In genomic region chr11:117828888-117829604, GRCm38 (mm10) we compare ENCODE assay signal across 8 mouse cellular contexts. TPM values are rescaled to one million over a fixed set of nuclear protein-coding genes. Genes with fewer than 3 reads are reported as not detected.
DNase-seq lines count a peak whose midpoint lies in the region; ATAC-seq lines count a peak whose summit lies in the region.

No protein-coding gene starts in this region.

- no peak overlapping the region for H3K4me2 ChIP-seq in forebrain, embryonic 13.5 days
- H3K4me2 ChIP-seq in forebrain, embryonic 15.5 days (replicated peaks), result no peak overlapping the region
- H3K4me2 ChIP-seq in kidney, embryonic 15.5 days, result no peak overlapping the region

- ATAC-seq in forebrain, embryonic 13.5 days, result no peak
- no peak for ATAC-seq in forebrain, embryonic 15.5 days (replicated peaks)
- no peak for ATAC-seq in kidney, embryonic 15.5 days (replicated peaks; ENCODE audit: low FRiP score)
- peak; percentile 60 for ATAC-seq in megakaryocyte-erythroid progenitor cell, adult 5-6 weeks (replicated peaks; ENCODE audit: low FRiP score, low TSS enrichment, poor library complexity, severe bottlenecking)

- WGBS in forebrain, embryonic 13.5 days, result 57% methylated on average over 9 of the region's 9 CpGs
- WGBS in forebrain, embryonic 15.5 days, result 60% methylated on average over 9 of the region's 9 CpGs
- 54% methylated on average over 9 of the region's 9 CpGs for WGBS in kidney, embryonic 15.5 days

- H3K27me3 ChIP-seq in forebrain, embryonic 13.5 days, result no peaks in the 10 kb centered on the region
- no peaks in the 10 kb centered on the region for H3K27me3 ChIP-seq in forebrain, embryonic 15.5 days
- H3K27me3 ChIP-seq in kidney, embryonic 15.5 days, result no peaks in the 10 kb centered on the region

- H3K9me3 ChIP-seq in forebrain, embryonic 13.5 days (replicated peaks), result no peaks in the 10 kb centered on the region
- H3K9me3 ChIP-seq in forebrain, embryonic 15.5 days, result no peaks in the 10 kb centered on the region
- no peaks in the 10 kb centered on the region for H3K9me3 ChIP-seq in kidney, embryonic 15.5 days (replicated peaks)

- peak; percentile 51 for DNase-seq in Muller cell, postnatal 12 days (ENCODE audit: inconsistent ontology term)
- DNase-seq in heart, adult 9 months (ENCODE audit: low spot score in 2 of 2), result peak; percentile 72 to 73
- DNase-seq in layer of hippocampus, postnatal 10 days (ENCODE audit: low spot score in 2 of 2), result no peak
- no peak for DNase-seq in embryo, embryonic 9.5 days (ENCODE audit: extremely low spot score)

- H3K4me1 ChIP-seq in forebrain, embryonic 13.5 days, result peaks cover 62% of the 10 kb centered on the region
- H3K4me1 ChIP-seq in forebrain, embryonic 15.5 days, result peaks cover 55% of the 10 kb centered on the region
- H3K4me1 ChIP-seq in kidney, embryonic 15.5 days, result peaks cover 77% of the 10 kb centered on the region

- H3K27ac ChIP-seq in forebrain, embryonic 13.5 days, result peak overlapping the region; percentile 41
- no peak overlapping the region; the same call in 1 of the 2 replicates for H3K27ac ChIP-seq in forebrain, embryonic 15.5 days (replicated peaks)
- H3K27ac ChIP-seq in kidney, embryonic 15.5 days, result peak overlapping the region; percentile 79

- no peak overlapping the region for H3K4me3 ChIP-seq in forebrain, embryonic 13.5 days
- no peak overlapping the region for H3K4me3 ChIP-seq in forebrain, embryonic 15.5 days
- H3K4me3 ChIP-seq in kidney, embryonic 15.5 days (replicated peaks), result no peak overlapping the region

- H3K36me3 ChIP-seq in forebrain, embryonic 13.5 days (ENCODE audit: poor library complexity, severe bottlenecking), result no peaks in the 10 kb centered on the region
- H3K36me3 ChIP-seq in forebrain, embryonic 15.5 days, result no peaks in the 10 kb centered on the region
- no peaks in the 10 kb centered on the region for H3K36me3 ChIP-seq in kidney, embryonic 15.5 days

- H3K9ac ChIP-seq in forebrain, embryonic 13.5 days, result 0 out of 2 replicates have a peak overlapping the region, but pooled peaks have one; percentile 3
- no peak overlapping the region for H3K9ac ChIP-seq in forebrain, embryonic 15.5 days (replicated peaks)
- no peak overlapping the region for H3K9ac ChIP-seq in kidney, embryonic 15.5 days

RNA-seq across cellular contexts. Expression of gene Tk1, which starts 3.2 kb away (rescaled TPM):
- polyA plus RNA-seq in forebrain, embryonic 13.5 days (2015; fragmentation: Nextera tagmentation; extraction: Ambion mirVana), result 103 and 104 TPM in 2 replicates
- 45.9 and 52.1 TPM in 2 replicates for polyA plus RNA-seq in forebrain, embryonic 15.5 days (2015; fragmentation: Nextera tagmentation; extraction: Ambion mirVana)
- 127 and 128 TPM in 2 replicates for polyA plus RNA-seq in kidney, embryonic 15.5 days (2015; fragmentation: Nextera tagmentation; extraction: Ambion mirVana)
- total RNA-seq in megakaryocyte-erythroid progenitor cell, adult 5-6 weeks (2014; fragmentation: Nextera tagmentation), result 191 and 266 TPM in 2 replicates
- total RNA-seq in megakaryocyte-erythroid progenitor cell, adult 5-6 weeks (2017), result 46.7 and 52.5 TPM in 2 replicates
- 1 to 10 TPM; 5.4 TPM for total RNA-seq in layer of hippocampus, postnatal 10 days (2021)

RNA-seq across cellular contexts. Expression of gene Afmid, which starts 3.3 kb away (rescaled TPM):
- 7.4 and 7.5 TPM in 2 replicates for polyA plus RNA-seq in forebrain, embryonic 13.5 days (2015; fragmentation: Nextera tagmentation; extraction: Ambion mirVana)
- 5.3 and 6.4 TPM in 2 replicates for polyA plus RNA-seq in forebrain, embryonic 15.5 days (2015; fragmentation: Nextera tagmentation; extraction: Ambion mirVana)
- polyA plus RNA-seq in kidney, embryonic 15.5 days (2015; fragmentation: Nextera tagmentation; extraction: Ambion mirVana), result 3.9 and 6.7 TPM in 2 replicates
- 7.2 and 9.4 TPM in 2 replicates for total RNA-seq in megakaryocyte-erythroid progenitor cell, adult 5-6 weeks (2014; fragmentation: Nextera tagmentation)
- 0.70 and 1.0 TPM in 2 replicates for total RNA-seq in megakaryocyte-erythroid progenitor cell, adult 5-6 weeks (2017)
- total RNA-seq in layer of hippocampus, postnatal 10 days (2021), result 1 to 10 TPM; 5.6 to 7.3 TPM

RNA-seq across cellular contexts. Expression of gene Gm20708, which starts 19.6 kb away (rescaled TPM):
- polyA plus RNA-seq in forebrain, embryonic 13.5 days (2015; fragmentation: Nextera tagmentation; extraction: Ambion mirVana), result 0.36 and 0.49 TPM in 2 replicates
- 0.72 and 0.79 TPM in 2 replicates for polyA plus RNA-seq in forebrain, embryonic 15.5 days (2015; fragmentation: Nextera tagmentation; extraction: Ambion mirVana)
- 0.54 and 0.91 TPM in 2 replicates for polyA plus RNA-seq in kidney, embryonic 15.5 days (2015; fragmentation: Nextera tagmentation; extraction: Ambion mirVana)
- total RNA-seq in megakaryocyte-erythroid progenitor cell, adult 5-6 weeks (2014; fragmentation: Nextera tagmentation), result 0.45 and 7.0 TPM in 2 replicates
- total RNA-seq in megakaryocyte-erythroid progenitor cell, adult 5-6 weeks (2017), result 3.5 TPM in 1 of 2 replicates, not detected in the other
- 1 to 10 TPM; 3.4 to 3.5 TPM for total RNA-seq in layer of hippocampus, postnatal 10 days (2021)

RNA-seq across cellular contexts. Expression of gene Syngr2, which starts 19.6 kb away (rescaled TPM):
- polyA plus RNA-seq in forebrain, embryonic 13.5 days (2015; fragmentation: Nextera tagmentation; extraction: Ambion mirVana), result 15.9 and 17.4 TPM in 2 replicates
- 12.3 and 12.6 TPM in 2 replicates for polyA plus RNA-seq in forebrain, embryonic 15.5 days (2015; fragmentation: Nextera tagmentation; extraction: Ambion mirVana)
- 78.0 and 80.5 TPM in 2 replicates for polyA plus RNA-seq in kidney, embryonic 15.5 days (2015; fragmentation: Nextera tagmentation; extraction: Ambion mirVana)
- total RNA-seq in megakaryocyte-erythroid progenitor cell, adult 5-6 weeks (2014; fragmentation: Nextera tagmentation), result 166 and 173 TPM in 2 replicates
- 83.2 and 116 TPM in 2 replicates for total RNA-seq in megakaryocyte-erythroid progenitor cell, adult 5-6 weeks (2017)
- total RNA-seq in layer of hippocampus, postnatal 10 days (2021), result 10 to 100 TPM; 11.3 to 12.3 TPM

RNA-seq across cellular contexts. Expression of gene Birc5, which starts 20.0 kb away (rescaled TPM):
- 231 and 243 TPM in 2 replicates for polyA plus RNA-seq in forebrain, embryonic 13.5 days (2015; fragmentation: Nextera tagmentation; extraction: Ambion mirVana)
- 97.5 and 106 TPM in 2 replicates for polyA plus RNA-seq in forebrain, embryonic 15.5 days (2015; fragmentation: Nextera tagmentation; extraction: Ambion mirVana)
- 310 and 329 TPM in 2 replicates for polyA plus RNA-seq in kidney, embryonic 15.5 days (2015; fragmentation: Nextera tagmentation; extraction: Ambion mirVana)
- 164 and 220 TPM in 2 replicates for total RNA-seq in megakaryocyte-erythroid progenitor cell, adult 5-6 weeks (2014; fragmentation: Nextera tagmentation)
- total RNA-seq in megakaryocyte-erythroid progenitor cell, adult 5-6 weeks (2017), result 144 and 182 TPM in 2 replicates
- 1 to 10 TPM; 5.0 to 5.2 TPM for total RNA-seq in layer of hippocampus, postnatal 10 days (2021)

Comparison
In these comparisons a context has a peak if more than half of its experiments do, and no peak if none do; other contexts are left out.
1. DNase-seq: peak in Muller cell, postnatal 12 days (single experiment) and heart, adult 9 months (2 of 2); none in layer of hippocampus, postnatal 10 days (0 of 2) and embryo, embryonic 9.5 days (single experiment).